In the genomic region with DNA sequence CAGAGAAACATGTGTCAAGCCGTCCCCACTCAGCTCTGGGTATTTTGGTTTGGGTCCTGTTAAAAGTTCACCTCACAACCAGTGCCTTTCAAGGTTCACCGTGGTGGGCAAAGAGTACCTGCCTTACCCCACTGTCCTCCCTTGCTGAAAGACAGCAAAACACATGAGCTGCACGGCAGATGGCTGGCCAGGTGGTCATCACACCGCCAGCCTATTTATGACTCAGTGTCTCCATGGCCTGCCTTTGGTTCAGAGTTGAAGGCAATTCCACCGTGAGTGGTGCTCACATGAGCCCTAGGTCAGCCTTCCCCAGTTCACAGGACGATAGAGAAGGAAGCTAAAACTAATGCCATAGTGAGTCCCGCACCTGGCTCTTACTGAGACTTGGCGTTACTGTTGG, we compare ENCODE assay signal across 17 mouse cellular contexts. TPM values are rescaled to one million over a fixed set of nuclear protein-coding genes. Genes with fewer than 3 reads are reported as not detected.
"Had no signal": no experiment of that assay in that cellular context is flagged by ENCODE, and none has a peak within 500 bp of the region (broad histone marks: within the 10 kb centered on the region; RNA-seq: fewer than 3 reads in every experiment).

No protein-coding gene starts in this region.

- H3K27me3 ChIP-seq: limb, embryonic 15.5 days; liver, embryonic 12.5 days; neural tube, embryonic 12.5 days had no signal

- H3K27ac ChIP-seq: kidney, postnatal 0 days; limb, embryonic 15.5 days; liver, embryonic 12.5 days; midbrain, embryonic 10.5 days; neural tube, embryonic 12.5 days; stomach, postnatal 0 days had no signal

- H3K9me3 ChIP-seq: limb, embryonic 15.5 days; liver, embryonic 12.5 days; midbrain, embryonic 10.5 days; neural tube, embryonic 12.5 days had no signal

- DNase-seq: kidney, postnatal 36 days; layer of hippocampus, adult 9-11 months; layer of hippocampus, postnatal 36 days; lung, embryonic 14.5 days; lung, postnatal 10 days; lung, postnatal 4 days; midbrain, embryonic 14.5 days; right cerebral cortex, postnatal 14 days had no signal

- ATAC-seq: liver, embryonic 12.5 days had no signal

- H3K4me2 ChIP-seq: limb, embryonic 15.5 days; liver, embryonic 12.5 days; lung, embryonic 14.5 days; neural tube, embryonic 12.5 days had no signal

- H3K9ac ChIP-seq: limb, embryonic 15.5 days; liver, embryonic 12.5 days; lung, embryonic 14.5 days; neural tube, embryonic 12.5 days had no signal

- H3K4me1 ChIP-seq: limb, embryonic 15.5 days; midbrain, embryonic 10.5 days; neural tube, embryonic 12.5 days had no signal

- H3K4me3 ChIP-seq: limb, embryonic 15.5 days; liver, embryonic 12.5 days; midbrain, embryonic 10.5 days; neural tube, embryonic 12.5 days had no signal

RNA-seq across cellular contexts. Expression of a gene that starts 14.3 kb away (rescaled TPM):
- total RNA-seq: megakaryocyte, adult 5-6 weeks; monocyte, adult 5-6 weeks had no signal

RNA-seq across cellular contexts. Expression of a gene that starts 37.7 kb away (rescaled TPM):
- total RNA-seq: megakaryocyte, adult 5-6 weeks; monocyte, adult 5-6 weeks; neutrophil, adult 5-6 weeks had no signal
